Mouse (Mus musculus) intestine, postnatal 0 days (tissue): ENCODE measurements around the gene Igfals. TPM values are rescaled to one million over a fixed set of nuclear protein-coding genes. Genes with fewer than 3 reads are reported as not detected.

Source experiments
- ATAC-seq: fragments of 200-750 bp; cut with Nextera tagmentation; 2 replicates; pipeline ENCODE4 v1.8.0; 2017; ENCODE audit warnings: mild to moderate bottlenecking, moderate TSS enrichment, moderate library complexity
- H3K27ac ChIP-seq: fragments of 300-500 bp; sonication (generic); 2 replicates; pipeline ENCODE4 v1.5.1; 2014; ENCODE audit warnings: mild to moderate bottlenecking, low read depth, low read length, moderate library complexity
- H3K27me3 ChIP-seq: fragments of 300-500 bp; sonication (generic); replicated peaks from 2 replicates; pipeline ENCODE4 v1.6.1; 2014; ENCODE audit warnings: low read length, mixed read lengths; ENCODE audit not compliant: control insufficient read depth, insufficient read depth
- H3K36me3 ChIP-seq: fragments of 300-500 bp; sonication (generic); 2 replicates; pipeline ENCODE4 v1.6.1; 2014; ENCODE audit warnings: mild to moderate bottlenecking, moderate library complexity; ENCODE audit not compliant: control insufficient read depth, insufficient read depth
- H3K4me1 ChIP-seq: fragments of 300-500 bp; sonication (generic); replicated peaks from 2 replicates; pipeline ENCODE4 v1.6.1; 2014; ENCODE audit warnings: antibody characterized with exemption, low read length, mixed read lengths; ENCODE audit not compliant: control insufficient read depth, insufficient read depth
- H3K4me2 ChIP-seq: fragments of 300-500 bp; sonication (generic); replicated peaks from 2 replicates; pipeline ENCODE4 v1.6.1; 2014; ENCODE audit warnings: low read depth, mild to moderate bottlenecking, moderate library complexity
- H3K4me3 ChIP-seq: fragments of 300-500 bp; sonication (generic); 2 replicates; pipeline ENCODE4 v1.5.1; 2014; ENCODE audit warnings: low read depth, low read length
- H3K9ac ChIP-seq: fragments of 300-500 bp; sonication (generic); 2 replicates; pipeline ENCODE4 v1.6.1; 2014; ENCODE audit warnings: mild to moderate bottlenecking, low read depth, low read length
- H3K9me3 ChIP-seq: fragments of 300-500 bp; sonication (generic); 2 replicates; pipeline ENCODE4 v1.6.1; 2016; ENCODE audit warnings: mixed run types; ENCODE audit not compliant: control insufficient read depth
- CTCF ChIP-seq: sonication (generic); IDR thresholded peaks from 2 replicates; pipeline ENCODE4 v1.5.1; 2016; ENCODE audit warnings: low read depth, mild to moderate bottlenecking, control low read depth, antibody characterized with exemption, moderate library complexity
- WGBS: fragments of 180-500 bp; shearing (Covaris S2); extraction: QIAGEN DNeasy Blood & Tissue Kit; methylation state at CpG from one replicate; pipeline ENCODE4 v1.1.7; 2014; 5-methylcytosine and 5-hydroxymethylcytosine counted together
- polyA plus RNA-seq: library from polyadenylated mRNA; unstranded; fragments of >200 nt; fragmentation: Nextera tagmentation; extraction: Ambion mirVana; gene quantifications from 2 replicates; pipeline ENCODE4 v1.2.1, GENCODE M21; 2015

Gene Igfals
- polyA plus RNA-seq, 1 experiment from 2014 or later: 17.2 TPM

DNA sequence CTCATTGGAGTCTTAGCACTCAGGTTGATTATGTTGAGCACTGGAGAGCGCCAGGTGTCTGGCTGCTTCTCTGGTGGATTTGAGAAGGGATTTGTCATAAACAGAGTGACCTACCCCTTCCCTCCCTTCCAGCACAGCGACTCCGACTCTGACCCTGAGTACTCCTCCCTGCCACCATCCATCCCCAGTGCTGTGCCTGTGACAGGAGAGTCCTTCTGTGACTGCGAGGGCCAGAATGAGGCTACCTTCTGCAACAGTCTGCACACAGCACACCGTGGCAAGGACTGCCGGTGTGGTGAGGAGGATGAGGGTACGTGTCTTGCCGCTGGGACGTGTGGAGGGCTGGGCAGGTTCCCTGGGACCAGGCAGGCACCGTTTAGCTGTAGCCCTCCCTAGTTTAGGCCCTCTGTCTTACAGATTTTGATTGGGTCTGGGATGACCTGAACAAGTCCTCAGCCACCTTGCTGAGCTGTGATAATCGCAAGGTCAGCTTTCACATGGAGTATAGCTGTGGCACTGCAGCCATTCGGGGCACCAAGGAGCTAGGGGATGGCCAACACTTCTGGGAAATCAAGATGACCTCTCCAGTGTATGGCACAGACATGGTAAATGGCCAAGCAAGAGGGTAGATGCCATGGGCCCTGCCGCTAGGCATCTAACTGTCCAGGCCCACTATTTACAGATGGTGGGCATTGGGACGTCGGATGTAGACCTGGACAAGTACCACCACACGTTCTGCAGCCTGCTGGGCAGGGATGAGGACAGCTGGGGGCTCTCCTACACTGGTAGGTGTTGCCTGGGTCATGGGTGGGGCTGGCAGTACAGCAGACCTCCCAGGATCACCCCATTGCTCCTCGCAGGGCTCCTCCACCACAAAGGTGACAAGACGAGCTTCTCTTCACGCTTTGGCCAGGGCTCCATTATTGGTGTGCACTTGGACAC is 24.6 kb downstream of the Igfals start:
- ATAC-seq: no peak
- WGBS: 80% methylated on average over 19 of the region's 19 CpGs
- Histone ChIP-seq H3K9me3 (no peaks in the 10 kb centered on the region), H3K4me3 (no peak overlapping the region), H3K27me3 (no peaks in the 10 kb centered on the region), H3K36me3 (peaks cover 40% of the 10 kb centered on the region), H3K4me2 (no peak overlapping the region), H3K27ac (no peak overlapping the region), H3K9ac (no peak overlapping the region), H3K4me1 (peaks cover 16% of the 10 kb centered on the region; the same call in 1 of the 2 replicates)
- no peak for TF ChIP-seq CTCF

DNA sequence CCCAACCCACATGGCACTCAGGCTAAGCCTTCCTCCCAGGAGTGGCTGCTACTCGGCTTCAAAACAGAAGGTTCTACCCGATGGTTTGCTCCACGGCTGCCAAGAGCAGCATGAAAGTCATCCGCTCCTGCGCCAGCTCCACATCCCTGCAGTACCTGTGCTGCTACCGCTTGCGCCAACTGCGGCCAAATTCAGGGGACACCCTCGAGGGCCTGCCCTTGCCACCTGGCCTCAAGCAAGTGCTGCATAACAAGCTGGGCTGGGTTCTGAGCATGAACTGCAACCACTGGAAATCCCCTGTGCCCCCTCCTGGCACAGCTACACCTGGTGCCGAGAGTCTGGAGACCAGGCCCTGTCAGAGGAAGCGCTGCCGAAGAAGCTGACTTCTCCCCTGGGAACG is 25.5 kb downstream of the Igfals start:
- ATAC-seq: no peak
- H3K4me2 ChIP-seq: no peak overlapping the region
- H3K4me3 ChIP-seq: no peak overlapping the region
- H3K4me1 ChIP-seq: 0 out of 2 replicates have a peak, but pooled peaks cover 14% of the 10 kb centered on the region
- H3K9me3 ChIP-seq: no peaks in the 10 kb centered on the region
- H3K27ac ChIP-seq: 0 out of 2 replicates have a peak overlapping the region, but pooled peaks have one; percentile 28
- peaks cover 40% of the 10 kb centered on the region for H3K36me3 ChIP-seq
- WGBS: 83% methylated on average over 13 of the region's 13 CpGs
- no peak for TF ChIP-seq CTCF
- H3K9ac ChIP-seq: no peak overlapping the region
- no peaks in the 10 kb centered on the region for H3K27me3 ChIP-seq

DNA sequence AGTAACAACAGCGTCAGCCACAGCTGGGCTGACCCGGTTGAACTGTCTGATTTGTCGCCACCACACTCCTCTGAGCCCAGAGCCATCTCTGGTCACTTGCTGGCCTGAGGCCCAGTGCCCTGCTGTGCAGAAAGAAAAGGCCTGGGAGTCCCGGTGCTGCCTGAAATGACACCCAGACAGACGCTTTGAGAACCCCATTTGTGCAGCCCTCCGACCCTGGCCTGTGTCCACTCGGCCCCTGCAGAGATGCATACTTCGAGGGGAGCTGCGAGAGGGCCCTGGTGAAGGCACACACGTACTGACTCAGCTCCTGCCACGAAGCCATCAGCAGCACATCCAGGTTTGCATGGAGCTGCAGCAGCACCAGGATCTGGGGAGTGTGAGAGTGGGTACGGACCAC is 27.0 kb downstream of the Igfals start:
- Histone ChIP-seq H3K4me1 (0 out of 2 replicates have a peak, but pooled peaks cover 7% of the 10 kb centered on the region), H3K36me3 (peaks cover 44% of the 10 kb centered on the region), H3K4me2 (no peak overlapping the region), H3K4me3 (no peak overlapping the region), H3K9ac (no peak overlapping the region), H3K9me3 (no peaks in the 10 kb centered on the region), H3K27ac (no peak overlapping the region), H3K27me3 (no peaks in the 10 kb centered on the region)
- no peak for TF ChIP-seq CTCF
- no peak for ATAC-seq
- 90% methylated on average over 12 of the region's 12 CpGs for WGBS

DNA sequence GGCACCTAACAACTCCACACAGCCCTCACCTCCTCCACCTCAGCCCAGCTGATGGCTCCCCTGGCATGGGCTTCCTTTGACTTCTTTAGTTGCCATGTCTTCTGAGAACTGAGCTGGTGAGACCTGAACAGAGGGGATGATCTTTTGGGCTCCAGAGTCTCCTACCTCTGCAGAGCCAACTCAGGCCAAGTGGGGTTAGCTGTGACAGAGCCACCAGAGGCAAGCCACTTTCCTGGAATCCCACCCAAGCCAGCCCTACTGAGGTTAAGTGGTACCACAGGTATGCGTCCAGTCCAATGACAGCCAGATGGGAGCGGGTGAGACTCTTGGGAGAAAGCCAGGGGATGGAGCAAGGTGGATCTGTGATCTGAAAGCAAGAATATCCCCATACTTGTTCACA is 27.5 kb downstream of the Igfals start:
- Histone ChIP-seq H3K9me3 (no peaks in the 10 kb centered on the region), H3K27me3 (no peaks in the 10 kb centered on the region), H3K4me1 (0 out of 2 replicates have a peak, but pooled peaks cover 7% of the 10 kb centered on the region), H3K27ac (no peak overlapping the region), H3K4me3 (no peak overlapping the region), H3K36me3 (peaks cover 47% of the 10 kb centered on the region), H3K4me2 (no peak overlapping the region), H3K9ac (no peak overlapping the region)
- no peak for ATAC-seq
- TF ChIP-seq CTCF: no peak
- WGBS: 100% methylated on average over 2 of the region's 2 CpGs

DNA sequence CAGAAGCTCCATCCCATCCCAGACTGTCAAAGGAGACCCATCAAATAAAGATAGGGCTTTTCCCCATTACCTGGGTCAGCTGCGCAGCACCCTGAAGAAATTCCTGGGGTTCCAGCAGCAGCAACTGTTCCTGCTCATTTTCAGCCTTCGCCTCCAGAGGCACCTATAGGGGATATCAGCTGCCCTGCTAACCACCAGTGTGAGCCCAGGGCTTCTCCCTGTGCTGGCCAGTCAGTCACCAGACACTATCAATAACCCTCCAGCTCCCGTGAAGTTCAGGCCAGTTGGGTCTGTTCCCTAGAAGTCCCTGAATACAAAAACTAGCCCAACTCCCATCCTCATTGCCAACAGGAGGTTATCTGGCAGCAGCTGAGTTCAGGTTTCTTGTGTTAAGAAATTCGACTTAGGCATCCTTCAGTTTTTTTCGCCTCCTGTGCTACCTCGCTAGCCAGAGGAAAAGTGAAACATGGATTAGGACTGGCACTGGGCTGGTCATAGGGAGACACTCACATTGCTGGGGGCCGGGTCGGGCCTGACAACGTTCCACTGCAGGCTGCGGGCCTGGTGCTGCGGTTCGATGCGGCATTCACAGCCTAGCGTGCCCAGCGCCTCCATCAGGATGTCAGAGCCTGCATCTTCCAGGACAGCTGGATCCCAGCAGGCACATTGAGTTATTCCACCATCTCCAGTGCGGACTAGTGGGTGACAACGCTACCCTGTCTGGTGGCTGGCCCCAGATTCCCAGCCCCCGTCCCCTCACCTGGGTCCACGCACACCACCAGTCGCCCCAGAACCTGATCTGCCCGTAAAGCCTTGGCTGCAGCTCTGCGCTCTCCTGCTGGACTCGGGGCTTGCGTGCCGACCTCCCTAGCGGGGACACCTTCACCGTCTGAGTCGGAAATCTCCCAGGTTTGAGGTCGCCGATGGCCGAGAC is 28.5 kb downstream of the Igfals start:
- peak; percentile 9; the same call in 1 of the 2 replicates for ATAC-seq
- H3K9me3 ChIP-seq: no peaks in the 10 kb centered on the region
- H3K4me1 ChIP-seq: 0 out of 2 replicates have a peak, but pooled peaks cover 7% of the 10 kb centered on the region
- peak overlapping the region; percentile 86; the same call in 1 of the 2 replicates for H3K27ac ChIP-seq
- H3K4me3 ChIP-seq: peak overlapping the region; percentile 85
- H3K27me3 ChIP-seq: no peaks in the 10 kb centered on the region
- H3K4me2 ChIP-seq: peak overlapping the region; percentile 94
- peaks cover 54% of the 10 kb centered on the region for H3K36me3 ChIP-seq
- peak overlapping the region; percentile 88 for H3K9ac ChIP-seq
- peak; percentile 15; the same call in 1 of the 2 replicates for TF ChIP-seq CTCF
- WGBS: 9% methylated on average over 31 of the region's 31 CpGs
